Mouse (Mus musculus): ENCODE results near the gene Usp33. TPM values are rescaled to one million over a fixed set of nuclear protein-coding genes. Genes with fewer than 3 reads are reported as not detected.
A peak's percentile ranks its signal among the peaks of the same experiment; 100 is the strongest.

Usp33 gene
- polyA plus RNA-seq, 1 experiment from 2014 or later = 51.0 TPM

- no peak for DNase-seq (ENCODE audit: low spot score)
- Histone ChIP-seq H3K4me1 (replicated peaks; ENCODE audit: control insufficient read depth, insufficient read depth, low read length) (peaks cover 35% of the 10 kb centered on the region), H3K27ac (ENCODE audit: low read depth) (0 out of 2 replicates have a peak overlapping the region, but pooled peaks have one; percentile 7), H3K36me3 (ENCODE audit: control insufficient read depth, insufficient read depth, low read length) (no peaks in the 10 kb centered on the region), H3K27me3 (replicated peaks; ENCODE audit: control insufficient read depth, insufficient read depth, low read length) (no peaks in the 10 kb centered on the region), H3K4me2 (ENCODE audit: low read length) (no peak overlapping the region), H3K9ac (ENCODE audit: low read length) (no peak overlapping the region), H3K9me3 (ENCODE audit: control insufficient read depth, low read length) (no peaks in the 10 kb centered on the region), H3K4me3 (ENCODE audit: low read depth, low read length) (no peak overlapping the region)
- no peak for ATAC-seq (replicated peaks; ENCODE audit: low FRiP score, low TSS enrichment, low read depth)
- 69% methylated on average over 5 of the region's 5 CpGs for WGBS
These were observed 4.7 kb downstream of the Usp33 start for GRCm38 (mm10) chr3:152350966-152351365.

DNA sequence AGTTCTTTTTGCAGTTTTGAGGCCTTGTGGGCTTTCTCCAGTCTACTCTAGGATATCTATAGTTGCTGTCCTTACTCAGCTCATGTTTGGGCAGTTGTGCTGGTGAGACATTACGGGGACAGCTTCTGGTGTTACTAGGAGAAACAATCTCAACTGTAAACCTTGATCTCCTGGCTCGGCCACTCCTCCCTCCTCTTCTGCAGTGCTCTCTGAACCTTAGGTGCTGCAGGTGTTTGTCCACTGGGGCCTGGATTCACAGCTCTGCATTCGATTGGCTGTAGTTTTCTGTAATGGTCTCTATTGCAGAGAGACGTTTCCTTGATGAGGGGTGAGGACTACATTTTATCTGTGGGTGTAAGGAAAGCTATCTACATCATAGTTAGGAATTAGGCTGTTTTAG, 6.0 kb downstream of the Usp33 start:
- no peak overlapping the region for H3K27ac ChIP-seq (ENCODE audit: low read depth)
- WGBS = 67% methylated on average over 4 of the region's 4 CpGs
- ATAC-seq (replicated peaks; ENCODE audit: low FRiP score, low TSS enrichment, low read depth) = 0 out of 2 replicates have a peak, but pooled peaks have one; percentile 18

GRCm38 (mm10) chr3:152353434-152354177, 7.3 kb downstream of the Usp33 start:
- DNase-seq (ENCODE audit: low spot score) = no peak
- 74% methylated on average over 10 of the region's 10 CpGs for whole genome bisulfite sequencing
- Histone ChIP-seq H3K4me1 (replicated peaks; ENCODE audit: control insufficient read depth, insufficient read depth, low read length) (peaks cover 22% of the 10 kb centered on the region), H3K36me3 (ENCODE audit: control insufficient read depth, insufficient read depth, low read length) (0 out of 2 replicates have a peak, but pooled peaks cover 7% of the 10 kb centered on the region), H3K9ac (ENCODE audit: low read length) (no peak overlapping the region), H3K27ac (ENCODE audit: low read depth) (no peak overlapping the region), H3K4me3 (ENCODE audit: low read depth, low read length) (no peak overlapping the region), H3K9me3 (ENCODE audit: control insufficient read depth, low read length) (no peaks in the 10 kb centered on the region), H3K27me3 (replicated peaks; ENCODE audit: control insufficient read depth, insufficient read depth, low read length) (no peaks in the 10 kb centered on the region), H3K4me2 (ENCODE audit: low read length) (no peak overlapping the region)
- ATAC-seq (replicated peaks; ENCODE audit: low FRiP score, low TSS enrichment, low read depth) = no peak

More for the DNA sequence above, 6.0 kb downstream of the Usp33 start:
- Histone ChIP-seq H3K36me3 (ENCODE audit: control insufficient read depth, insufficient read depth, low read length) (no peaks in the 10 kb centered on the region), H3K4me2 (ENCODE audit: low read length) (no peak overlapping the region), H3K9ac (ENCODE audit: low read length) (no peak overlapping the region), H3K9me3 (ENCODE audit: control insufficient read depth, low read length) (no peaks in the 10 kb centered on the region), H3K27me3 (replicated peaks; ENCODE audit: control insufficient read depth, insufficient read depth, low read length) (no peaks in the 10 kb centered on the region), H3K4me3 (ENCODE audit: low read depth, low read length) (no peak overlapping the region), H3K4me1 (replicated peaks; ENCODE audit: control insufficient read depth, insufficient read depth, low read length) (peaks cover 33% of the 10 kb centered on the region)
- DNase-seq (ENCODE audit: low spot score) = no peak

GRCm38 (mm10) chr3:152355361-152355760, 9.1 kb downstream of the Usp33 start:
- no peak overlapping the region for H3K4me3 ChIP-seq (ENCODE audit: low read depth, low read length)
- no peak overlapping the region for H3K9ac ChIP-seq (ENCODE audit: low read length)
- no peak for ATAC-seq (replicated peaks; ENCODE audit: low FRiP score, low TSS enrichment, low read depth)
- WGBS = 34% methylated on average over 5 of the region's 5 CpGs
- H3K4me2 ChIP-seq (ENCODE audit: low read length) = no peak overlapping the region
- no peak for DNase-seq (ENCODE audit: low spot score)
- H3K9me3 ChIP-seq (ENCODE audit: control insufficient read depth, low read length) = no peaks in the 10 kb centered on the region
- peaks cover 20% of the 10 kb centered on the region for H3K4me1 ChIP-seq (replicated peaks; ENCODE audit: control insufficient read depth, insufficient read depth, low read length)
- no peak overlapping the region for H3K27ac ChIP-seq (ENCODE audit: low read depth)
- H3K36me3 ChIP-seq (ENCODE audit: control insufficient read depth, insufficient read depth, low read length) = peaks cover 24% of the 10 kb centered on the region; the same call in 1 of the 2 replicates
- no peaks in the 10 kb centered on the region for H3K27me3 ChIP-seq (replicated peaks; ENCODE audit: control insufficient read depth, insufficient read depth, low read length)

- Histone ChIP-seq H3K27me3 (replicated peaks; ENCODE audit: control insufficient read depth, insufficient read depth, low read length) (no peaks in the 10 kb centered on the region), H3K27ac (ENCODE audit: low read depth) (no peak overlapping the region), H3K9ac (ENCODE audit: low read length) (no peak overlapping the region), H3K9me3 (ENCODE audit: control insufficient read depth, low read length) (no peaks in the 10 kb centered on the region), H3K4me3 (ENCODE audit: low read depth, low read length) (no peak overlapping the region), H3K36me3 (ENCODE audit: control insufficient read depth, insufficient read depth, low read length) (peaks cover 38% of the 10 kb centered on the region), H3K4me1 (replicated peaks; ENCODE audit: control insufficient read depth, insufficient read depth, low read length) (peaks cover 12% of the 10 kb centered on the region), H3K4me2 (ENCODE audit: low read length) (no peak overlapping the region)
- ATAC-seq (replicated peaks; ENCODE audit: low FRiP score, low TSS enrichment, low read depth) = no peak
- no peak for DNase-seq (ENCODE audit: low spot score)
- WGBS = 87% methylated on average over 9 of the region's 9 CpGs
These were observed 10.5 kb downstream of the Usp33 start for GRCm38 (mm10) chr3:152356751-152357150.

- no peak for DNase-seq (ENCODE audit: low spot score)
- Histone ChIP-seq H3K4me1 (replicated peaks; ENCODE audit: control insufficient read depth, insufficient read depth, low read length) (no peaks in the 10 kb centered on the region), H3K4me2 (ENCODE audit: low read length) (no peak overlapping the region), H3K27me3 (replicated peaks; ENCODE audit: control insufficient read depth, insufficient read depth, low read length) (no peaks in the 10 kb centered on the region), H3K36me3 (ENCODE audit: control insufficient read depth, insufficient read depth, low read length) (peaks cover 62% of the 10 kb centered on the region), H3K27ac (ENCODE audit: low read depth) (no peak overlapping the region), H3K4me3 (ENCODE audit: low read depth, low read length) (no peak overlapping the region), H3K9ac (ENCODE audit: low read length) (no peak overlapping the region), H3K9me3 (ENCODE audit: control insufficient read depth, low read length) (no peaks in the 10 kb centered on the region)
- ATAC-seq (replicated peaks; ENCODE audit: low FRiP score, low TSS enrichment, low read depth) = no peak
- WGBS = 86% methylated on average over 7 of the region's 7 CpGs
These were observed 12.9 kb downstream of the Usp33 start for GRCm38 (mm10) chr3:152359151-152359550.

- DNase-seq (ENCODE audit: low spot score) (no peak), ATAC-seq (replicated peaks; ENCODE audit: low FRiP score, low TSS enrichment, low read depth) (no peak)
- peaks cover 99% of the 10 kb centered on the region for H3K36me3 ChIP-seq (ENCODE audit: control insufficient read depth, insufficient read depth, low read length)
- no peaks in the 10 kb centered on the region for H3K4me1 ChIP-seq (replicated peaks; ENCODE audit: control insufficient read depth, insufficient read depth, low read length)
- no peak overlapping the region for H3K27ac ChIP-seq (ENCODE audit: low read depth)
- H3K27me3 ChIP-seq (replicated peaks; ENCODE audit: control insufficient read depth, insufficient read depth, low read length) = no peaks in the 10 kb centered on the region
- H3K9ac ChIP-seq (ENCODE audit: low read length) = no peak overlapping the region
- no peak overlapping the region for H3K4me2 ChIP-seq (ENCODE audit: low read length)
- H3K4me3 ChIP-seq (ENCODE audit: low read depth, low read length) = no peak overlapping the region
- 83% methylated on average over 2 of the region's 2 CpGs for WGBS
- H3K9me3 ChIP-seq (ENCODE audit: control insufficient read depth, low read length) = no peaks in the 10 kb centered on the region
These were observed 17.9 kb downstream of the Usp33 start for GRCm38 (mm10) chr3:152364181-152364580.

- no peak overlapping the region for H3K27ac ChIP-seq (ENCODE audit: low read depth)
- 89% methylated on average over 4 of the region's 4 CpGs for WGBS
These were observed 29.8 kb downstream of the Usp33 start for GRCm38 (mm10) chr3:152376063-152376462.

DNA sequence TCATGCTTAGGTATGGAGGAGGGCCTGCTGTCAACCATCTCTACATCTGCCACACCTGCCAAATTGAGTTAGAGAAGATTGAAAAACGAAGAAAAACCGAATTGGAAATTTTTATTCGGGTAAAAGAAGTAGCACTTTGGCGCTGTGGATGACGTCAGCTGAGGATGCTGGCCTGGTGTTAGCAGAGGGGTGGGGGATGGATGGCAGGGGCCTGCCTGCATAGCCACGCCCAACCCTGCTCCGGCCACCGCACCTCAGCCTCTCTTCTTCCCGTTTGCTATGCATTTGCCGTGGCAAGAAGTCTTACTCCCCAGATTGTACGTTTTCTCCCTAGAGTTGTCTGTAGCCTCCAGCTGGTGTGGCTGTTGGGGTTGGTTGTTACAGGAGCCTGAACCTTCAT, 37.8 kb downstream of the Usp33 start:
- Histone ChIP-seq H3K27ac (ENCODE audit: low read depth) (no peak overlapping the region), H3K4me1 (replicated peaks; ENCODE audit: control insufficient read depth, insufficient read depth, low read length) (no peaks in the 10 kb centered on the region), H3K9ac (ENCODE audit: low read length) (no peak overlapping the region), H3K4me2 (ENCODE audit: low read length) (no peak overlapping the region), H3K27me3 (replicated peaks; ENCODE audit: control insufficient read depth, insufficient read depth, low read length) (no peaks in the 10 kb centered on the region), H3K36me3 (ENCODE audit: control insufficient read depth, insufficient read depth, low read length) (peaks cover 74% of the 10 kb centered on the region), H3K4me3 (ENCODE audit: low read depth, low read length) (no peak overlapping the region), H3K9me3 (ENCODE audit: control insufficient read depth, low read length) (no peaks in the 10 kb centered on the region)
- ATAC-seq (replicated peaks; ENCODE audit: low FRiP score, low TSS enrichment, low read depth) (no peak), DNase-seq (ENCODE audit: low spot score) (no peak)
- 59% methylated on average over 11 of the region's 11 CpGs for WGBS

More at GRCm38 (mm10) chr3:152376063-152376462, 29.8 kb downstream of the Usp33 start:
- DNase-seq (ENCODE audit: low spot score) (no peak), ATAC-seq (replicated peaks; ENCODE audit: low FRiP score, low TSS enrichment, low read depth) (no peak)
- Histone ChIP-seq H3K4me3 (ENCODE audit: low read depth, low read length) (no peak overlapping the region), H3K27me3 (replicated peaks; ENCODE audit: control insufficient read depth, insufficient read depth, low read length) (no peaks in the 10 kb centered on the region), H3K4me1 (replicated peaks; ENCODE audit: control insufficient read depth, insufficient read depth, low read length) (no peaks in the 10 kb centered on the region), H3K4me2 (ENCODE audit: low read length) (no peak overlapping the region), H3K9ac (ENCODE audit: low read length) (no peak overlapping the region), H3K36me3 (ENCODE audit: control insufficient read depth, insufficient read depth, low read length) (peaks cover 92% of the 10 kb centered on the region), H3K9me3 (ENCODE audit: control insufficient read depth, low read length) (no peaks in the 10 kb centered on the region)

All from intestine, embryonic 14.5 days (tissue).